Mouse (Mus musculus) brown adipose tissue, adult 24 weeks (tissue): ENCODE measurements around the gene 5430403G16Rik. TPM values are rescaled to one million over a fixed set of nuclear protein-coding genes. Genes with fewer than 3 reads are reported as not detected.
"Not testable (repeated sequence)": the region's sequence is repeated elsewhere in the genome, so short reads cannot be mapped to it uniquely, and the experiment has no call there.

Experiments used
- H3K27ac ChIP-seq: fragments of 200-500 bp; replicated peaks from 2 replicates; pipeline ENCODE4 v1.5.1; 2012; ENCODE audit warnings: low read depth, mild to moderate bottlenecking, low read length
- H3K4me1 ChIP-seq: fragments of 200-500 bp; 2 replicates; pipeline ENCODE4 v1.6.1; 2012; ENCODE audit warnings: low read length, mixed read lengths; ENCODE audit not compliant: control insufficient read depth, insufficient read depth, insufficient read length
- H3K4me3 ChIP-seq: fragments of 200-500 bp; 2 replicates; pipeline ENCODE4 v1.5.1; 2012; ENCODE audit warnings: low read depth, mild to moderate bottlenecking, low read length, moderate library complexity; ENCODE audit not compliant: insufficient read depth
- polyA plus RNA-seq: library from polyadenylated mRNA; stranded (reverse); fragments of >200 nt; gene quantifications from 2 replicates; pipeline ENCODE4 v1.2.4, GENCODE M21; 2012; ENCODE audit not compliant: missing spikeins, insufficient read depth, insufficient read length

Gene 5430403G16Rik
- 0.55 TPM in 1 of 2 replicates, not detected in the other for polyA plus RNA-seq

DNA sequence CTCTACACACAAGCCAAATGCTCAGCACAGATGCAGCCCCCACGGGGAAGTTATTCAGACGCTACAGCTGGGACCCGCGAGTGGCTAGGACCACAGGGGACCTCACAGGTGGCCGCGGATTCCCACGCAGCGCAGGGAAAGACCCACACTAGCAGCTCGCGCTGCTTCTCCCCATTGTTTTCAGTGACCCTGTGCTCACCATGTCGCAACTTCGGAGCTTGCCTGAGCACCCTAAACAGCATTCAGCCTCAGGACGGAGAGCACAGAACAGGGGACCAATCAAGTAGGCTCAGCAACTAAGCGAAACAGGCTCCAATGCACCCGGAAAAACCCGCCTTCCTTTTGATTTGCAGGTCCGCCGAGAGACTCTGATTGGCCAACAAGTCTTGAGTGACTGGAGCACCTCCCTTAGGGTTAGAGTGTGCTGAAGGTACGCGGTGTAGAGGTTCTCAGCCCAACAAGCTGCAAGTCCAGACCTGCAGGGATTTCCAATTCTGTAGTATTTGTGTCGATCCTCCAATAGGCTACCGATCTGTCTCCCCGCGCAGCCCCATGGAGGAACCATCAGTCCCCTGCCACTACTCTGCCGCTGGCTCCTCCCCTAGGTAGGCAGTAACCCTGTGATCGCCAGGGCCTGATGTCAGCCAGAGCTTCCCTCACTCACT lies at the start of gene 5430403G16Rik:
Gene 5430403G16Rik, minus strand, starts transcription at position 505 of the 665 bp plus-strand sequence.
- peak within 1 kb of the TSS; percentile 69 for H3K4me3 ChIP-seq
- not testable (repeated sequence) for H3K4me1 ChIP-seq, H3K27ac ChIP-seq

GRCm38 (mm10) chr5:109717341-109717740 lies 26.5 kb upstream of the 5430403G16Rik start:
- H3K4me1 ChIP-seq, H3K4me3 ChIP-seq, H3K27ac ChIP-seq: not testable (repeated sequence)

DNA sequence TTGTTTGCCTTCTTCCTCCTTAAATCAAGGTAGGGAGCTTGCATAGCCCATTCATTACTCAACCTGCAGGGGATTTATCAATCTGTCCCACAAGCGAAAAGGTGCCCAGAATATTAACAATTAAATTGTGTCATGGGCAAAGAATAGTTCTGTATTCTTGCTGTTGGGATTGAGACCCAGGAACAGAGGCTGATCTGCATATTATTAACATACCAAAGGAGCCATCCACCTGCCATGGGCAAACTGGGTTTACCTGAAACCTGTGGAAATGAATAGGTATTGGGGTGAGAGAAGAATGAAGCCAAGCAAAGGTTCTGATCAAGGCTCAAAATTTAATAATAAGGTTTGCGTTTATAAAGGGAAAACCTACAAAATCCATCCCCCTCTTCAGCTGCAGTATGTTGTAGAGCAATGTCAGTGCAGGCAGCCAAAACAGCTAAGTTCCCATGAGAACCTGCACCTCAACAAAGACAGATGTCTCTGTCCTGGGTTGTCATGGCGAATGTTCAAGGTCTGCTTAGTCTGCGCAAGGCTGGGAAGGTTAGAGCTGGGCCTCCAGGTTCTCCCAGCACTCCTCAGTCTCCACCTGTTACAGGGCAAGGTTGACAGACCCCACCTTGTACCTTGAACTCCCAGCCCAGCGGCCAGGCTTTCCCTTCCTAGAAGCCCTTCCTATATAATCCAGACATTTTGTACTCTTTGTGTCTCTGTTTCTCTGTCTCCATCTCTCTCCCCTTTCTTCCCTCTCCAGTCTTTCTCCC lies 544 bp upstream of the 5430403G16Rik start:
- H3K4me3 ChIP-seq: peak overlapping the region; percentile 69
- H3K27ac ChIP-seq, H3K4me1 ChIP-seq: not testable (repeated sequence)

- no peak overlapping the region for H3K4me3 ChIP-seq
- H3K4me1 ChIP-seq: no peaks in the 10 kb centered on the region
- H3K27ac ChIP-seq: no peak overlapping the region
Observed at GRCm38 (mm10) chr5:109682921-109683320, 7.9 kb downstream of the 5430403G16Rik start.

Other genes starting within 250 kb of the 5430403G16Rik start
- 3.1 and 3.4 TPM in 2 replicates for gene Crlf2, start 132.0 kb downstream of the 5430403G16Rik start, polyA plus RNA-seq
- 4.1 and 8.0 TPM in 2 replicates for gene 4930522L14Rik, start 60.8 kb upstream of the 5430403G16Rik start, polyA plus RNA-seq
- 2.3 and 5.2 TPM in 2 replicates for gene Gm15446, start 232.4 kb upstream of the 5430403G16Rik start, polyA plus RNA-seq